Comparison of ENCODE assay signal across 8 mouse cellular contexts in genomic region chrX:73774168-73774760, GRCm38 (mm10). TPM values are rescaled to one million over a fixed set of nuclear protein-coding genes. Genes with fewer than 3 reads are reported as not detected.
DNase-seq lines count a peak whose midpoint lies in the region; ATAC-seq lines count a peak whose summit lies in the region.

Srpk3 (plus strand) TSS chrX:73774405.

- peak; percentile 37; the same call in 1 of the 2 replicates for ATAC-seq in kidney, embryonic 16.5 days (ENCODE audit: low FRiP score, low TSS enrichment)
- ATAC-seq in common myeloid progenitor, adult 5-6 weeks (replicated peaks; ENCODE audit: low read depth, poor library complexity, severe bottlenecking) = peak; percentile 39; the same call in 1 of the 2 replicates
- peak; percentile 51; the same call in 1 of the 2 replicates for ATAC-seq in heart, embryonic 11.5 days (replicated peaks; ENCODE audit: insufficient number of reproducible peaks, low FRiP score, low TSS enrichment)
- ATAC-seq in limb, embryonic 12.5 days (ENCODE audit: insufficient number of reproducible peaks, insufficient read depth, low FRiP score, low TSS enrichment, low read depth) = no peak

- no peak within 1 kb of the TSS; the same call in 1 of the 2 replicates for H3K4me2 ChIP-seq in kidney, embryonic 16.5 days (replicated peaks; ENCODE audit: low read depth, low read length)
- peak within 1 kb of the TSS; percentile 54 for H3K4me2 ChIP-seq in heart, embryonic 11.5 days
- H3K4me2 ChIP-seq in limb, embryonic 12.5 days = no peak within 1 kb of the TSS

- 48% methylated on average over 9 of the region's 9 CpGs for WGBS in kidney, embryonic 16.5 days
- WGBS in heart, embryonic 11.5 days (ENCODE audit: insufficient replicate concordance) = 34% methylated on average over 9 of the region's 9 CpGs
- WGBS in limb, embryonic 12.5 days = 44% methylated on average over 9 of the region's 9 CpGs

- H3K27ac ChIP-seq in kidney, embryonic 16.5 days (ENCODE audit: low read length) = peak within 1 kb of the TSS; percentile 61; the same call in 1 of the 2 replicates
- H3K27ac ChIP-seq in heart, embryonic 11.5 days (ENCODE audit: low read depth, low read length) = peak within 1 kb of the TSS; percentile 85
- 0 out of 2 replicates have a peak within 1 kb of the TSS, but pooled peaks have one; percentile 2 for H3K27ac ChIP-seq in limb, embryonic 12.5 days

- no peaks in the 10 kb centered on the region for H3K9me3 ChIP-seq in kidney, embryonic 16.5 days (ENCODE audit: low read length)
- no peaks in the 10 kb centered on the region for H3K9me3 ChIP-seq in heart, embryonic 11.5 days (replicated peaks; ENCODE audit: control insufficient read depth, low read length)
- H3K9me3 ChIP-seq in limb, embryonic 12.5 days = no peaks in the 10 kb centered on the region

- no peak for DNase-seq in kidney, adult 8-10 months
- no peak for DNase-seq in testis, postnatal 10 days (ENCODE audit: low spot score)
- no peak for DNase-seq in urinary bladder, adult 2 months (ENCODE audit: low spot score)
- DNase-seq in adrenal gland, adult 8-10 months = no peak

- H3K36me3 ChIP-seq in kidney, embryonic 16.5 days (ENCODE audit: insufficient read depth, low read length) = peaks cover 5% of the 10 kb centered on the region
- H3K36me3 ChIP-seq in heart, embryonic 11.5 days (ENCODE audit: control insufficient read depth, insufficient read depth, low read length) = no peaks in the 10 kb centered on the region
- H3K36me3 ChIP-seq in limb, embryonic 12.5 days = peaks cover 26% of the 10 kb centered on the region; the same call in 1 of the 2 replicates

- no peak within 1 kb of the TSS for H3K4me3 ChIP-seq in kidney, embryonic 16.5 days (ENCODE audit: low read length)
- H3K4me3 ChIP-seq in heart, embryonic 11.5 days (ENCODE audit: low read depth, low read length) = peak within 1 kb of the TSS; percentile 35
- H3K4me3 ChIP-seq in limb, embryonic 12.5 days (replicated peaks) = no peak within 1 kb of the TSS

- H3K27me3 ChIP-seq in kidney, embryonic 16.5 days (ENCODE audit: insufficient read depth, low read length) = no peaks in the 10 kb centered on the region; the same call in 1 of the 2 replicates
- H3K27me3 ChIP-seq in heart, embryonic 11.5 days (ENCODE audit: control insufficient read depth, insufficient read depth, low read length) = peaks cover 2% of the 10 kb centered on the region
- H3K27me3 ChIP-seq in limb, embryonic 12.5 days = peaks cover 11% of the 10 kb centered on the region

- H3K9ac ChIP-seq in kidney, embryonic 16.5 days (replicated peaks; ENCODE audit: low read length) = no peak within 1 kb of the TSS
- H3K9ac ChIP-seq in heart, embryonic 11.5 days (ENCODE audit: low read depth, low read length) = peak within 1 kb of the TSS; percentile 69
- no peak within 1 kb of the TSS for H3K9ac ChIP-seq in limb, embryonic 12.5 days (replicated peaks)

- 0 out of 2 replicates have a peak, but pooled peaks cover 8% of the 10 kb centered on the region for H3K4me1 ChIP-seq in kidney, embryonic 16.5 days (ENCODE audit: insufficient read depth, low read length)
- H3K4me1 ChIP-seq in heart, embryonic 11.5 days (ENCODE audit: control insufficient read depth, insufficient read depth, low read length) = no peaks in the 10 kb centered on the region
- no peaks in the 10 kb centered on the region for H3K4me1 ChIP-seq in limb, embryonic 12.5 days (replicated peaks)

RNA-seq across cellular contexts. Expression of gene Srpk3, which starts in this region (rescaled TPM):
- polyA plus RNA-seq in kidney, embryonic 16.5 days (2015; fragmentation: Nextera tagmentation; extraction: Ambion mirVana) = 4.7 and 4.8 TPM in 2 replicates
- not detected in 2 replicates for total RNA-seq in common myeloid progenitor, adult 5-6 weeks (2017)
- polyA plus RNA-seq in heart, embryonic 11.5 days (2014; fragmentation: Nextera tagmentation; extraction: Ambion mirVana) = 52.6 and 57.9 TPM in 2 replicates
- 9.6 and 12.9 TPM in 2 replicates for polyA plus RNA-seq in limb, embryonic 12.5 days (2016; fragmentation: Nextera tagmentation; extraction: Ambion mirVana)
- 7.3 and 9.4 TPM in 2 replicates for polyA plus RNA-seq in urinary bladder, adult 2 months (2012; rRNA removed)
- total RNA-seq in adrenal gland, adult 8-10 months (2022) = under 1 TPM; 0.42 to 0.71 (median 0.52) TPM

Comparison
In these comparisons a context has a peak if more than half of its experiments do, and no peak if none do; other contexts are left out.
1. Peak in ATAC-seq in common myeloid progenitor, adult 5-6 weeks; RNA of the gene not detected or under 1 TPM.
2. H3K27ac ChIP-seq: peak in every context shown above with its lines; median percentile 85 in heart, embryonic 11.5 days; 61 in kidney, embryonic 16.5 days; 2 in limb, embryonic 12.5 days.